Mouse (Mus musculus) olfactory bulb, adult 2 months (tissue): ENCODE results near the gene Izumo1r.

Source experiments
- CTCF ChIP-seq: fragments of 200-500 bp; IDR thresholded peaks from 2 replicates; pipeline ENCODE4 v1.5.1; 2012; ENCODE audit warnings: low read depth, mild to moderate bottlenecking, low read length, moderate library complexity; ENCODE audit not compliant: insufficient read depth
- POLR2A ChIP-seq: fragments of 200-500 bp; IDR thresholded peaks from 2 replicates; pipeline ENCODE4 v1.6.1; 2012; ENCODE audit warnings: mild to moderate bottlenecking, low read depth, low read length, moderate library complexity; ENCODE audit not compliant: insufficient read depth

DNA sequence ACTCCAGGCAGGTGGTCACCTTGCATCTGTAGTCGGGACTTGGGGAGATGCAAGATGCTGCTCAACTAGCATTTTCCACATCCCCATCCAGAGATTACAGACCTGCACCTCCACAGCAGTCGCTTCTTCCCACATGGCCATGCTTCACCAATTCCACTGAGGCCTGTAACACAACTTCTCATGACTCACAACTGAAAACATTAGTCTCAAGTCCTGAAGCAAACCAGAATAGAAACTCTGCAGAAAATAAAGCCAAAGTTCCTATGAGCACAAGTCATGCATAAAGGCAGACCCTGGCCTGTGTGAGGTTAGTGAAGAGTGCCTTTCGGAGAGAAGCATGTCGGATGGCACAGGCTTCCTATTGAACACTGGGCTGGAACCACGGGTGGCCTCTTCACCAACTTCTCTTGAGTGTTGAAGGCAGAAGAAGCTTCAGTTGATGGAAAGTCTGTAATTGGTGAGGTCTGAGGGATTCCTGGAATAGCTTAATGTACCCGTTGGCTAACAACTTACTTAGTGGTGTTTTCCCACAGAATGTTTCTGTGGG lies 60.4 kb downstream of the Izumo1r start:
- TF ChIP-seq POLR2A (no peak), CTCF (no peak)
